Mouse (Mus musculus) heart, embryonic 15.5 days (tissue): ENCODE measurements around the gene Npas3. TPM values are rescaled to one million over a fixed set of nuclear protein-coding genes. Genes with fewer than 3 reads are reported as not detected.
A peak's percentile ranks its signal among the peaks of the same experiment; 100 is the strongest.

ENCODE experiments used
- ATAC-seq: fragments of 200-750 bp; cut with Nextera tagmentation; replicated peaks from 2 replicates; pipeline ENCODE4 v1.8.0; 2017; ENCODE audit warnings: low read depth, moderate TSS enrichment; ENCODE audit not compliant: insufficient number of reproducible peaks, insufficient read depth, low FRiP score
- H3K27ac ChIP-seq: fragments of 300-500 bp; sonication (generic); 2 replicates; pipeline ENCODE4 v1.5.1; 2015; ENCODE audit warnings: mild to moderate bottlenecking, inconsistent platforms
- H3K27me3 ChIP-seq: fragments of 300-500 bp; sonication (generic); 2 replicates; pipeline ENCODE4 v1.6.1; 2015; ENCODE audit warnings: inconsistent platforms
- H3K36me3 ChIP-seq: fragments of 300-500 bp; sonication (generic); 2 replicates; pipeline ENCODE4 v1.6.1; 2015; ENCODE audit warnings: mild to moderate bottlenecking, inconsistent platforms
- H3K4me1 ChIP-seq: fragments of 300-500 bp; sonication (generic); replicated peaks from 2 replicates; pipeline ENCODE4 v1.6.1; 2015; ENCODE audit warnings: inconsistent platforms
- H3K4me2 ChIP-seq: fragments of 300-500 bp; sonication (generic); 2 replicates; pipeline ENCODE4 v1.6.1; 2015; ENCODE audit warnings: inconsistent platforms, mild to moderate bottlenecking, moderate library complexity
- H3K4me3 ChIP-seq: fragments of 300-500 bp; sonication (generic); 2 replicates; pipeline ENCODE4 v1.5.1; 2015; ENCODE audit warnings: mild to moderate bottlenecking, inconsistent platforms
- H3K9ac ChIP-seq: fragments of 300-500 bp; sonication (generic); 2 replicates; pipeline ENCODE4 v1.6.1; 2015; ENCODE audit warnings: mild to moderate bottlenecking, inconsistent platforms
- H3K9me3 ChIP-seq: fragments of 300-500 bp; sonication (generic); replicated peaks from 2 replicates; pipeline ENCODE4 v1.6.1; 2016; ENCODE audit warnings: inconsistent platforms
- WGBS: fragments of 180-500 bp; shearing (Covaris S2); methylation state at CpG from one replicate; pipeline ENCODE4 v1.1.7; 2015; ENCODE audit warnings: mixed read lengths; 5-methylcytosine and 5-hydroxymethylcytosine counted together
- polyA plus RNA-seq: library from polyadenylated mRNA; unstranded; fragments of >200 nt; fragmentation: Nextera tagmentation; extraction: Ambion mirVana; gene quantifications from 2 replicates; pipeline ENCODE4 v1.2.1, GENCODE M21; 2015

Gene Npas3
- polyA plus RNA-seq, 1 experiment from 2014 or later = 0.82 TPM

GRCm38 (mm10) chr12:53814291-53814690 is 565.8 kb downstream of the Npas3 start:
- H3K9me3 ChIP-seq = no peaks in the 10 kb centered on the region
- no peaks in the 10 kb centered on the region for H3K36me3 ChIP-seq
- H3K4me2 ChIP-seq = no peak overlapping the region
- no peaks in the 10 kb centered on the region for H3K27me3 ChIP-seq
- no peak overlapping the region for H3K9ac ChIP-seq
- ATAC-seq = no peak
- 0 out of 2 replicates have a peak, but pooled peaks cover 2% of the 10 kb centered on the region for H3K4me1 ChIP-seq
- no peak overlapping the region for H3K27ac ChIP-seq
- H3K4me3 ChIP-seq = no peak overlapping the region
- 65% methylated on average over 7 of the region's 7 CpGs for WGBS

- Histone ChIP-seq H3K36me3 (no peaks in the 10 kb centered on the region), H3K4me3 (no peak overlapping the region), H3K27me3 (no peaks in the 10 kb centered on the region), H3K4me1 (no peaks in the 10 kb centered on the region), H3K27ac (no peak overlapping the region), H3K9me3 (no peaks in the 10 kb centered on the region), H3K4me2 (no peak overlapping the region), H3K9ac (no peak overlapping the region)
- 80% methylated on average over 4 of the region's 4 CpGs for WGBS
- no peak for ATAC-seq
Observed at GRCm38 (mm10) chr12:53819982-53820381, 571.5 kb downstream of the Npas3 start.

- 75% methylated on average over 4 of the region's 4 CpGs for WGBS
- no peak for ATAC-seq
Observed at GRCm38 (mm10) chr12:53822881-53823280, 574.4 kb downstream of the Npas3 start.

GRCm38 (mm10) chr12:53825251-53825650 is 576.8 kb downstream of the Npas3 start:
- Histone ChIP-seq H3K9me3 (no peaks in the 10 kb centered on the region), H3K9ac (no peak overlapping the region), H3K4me2 (no peak overlapping the region), H3K27me3 (no peaks in the 10 kb centered on the region), H3K4me3 (no peak overlapping the region), H3K36me3 (no peaks in the 10 kb centered on the region), H3K27ac (no peak overlapping the region), H3K4me1 (0 out of 2 replicates have a peak, but pooled peaks cover 3% of the 10 kb centered on the region)
- ATAC-seq = no peak

More at GRCm38 (mm10) chr12:53822881-53823280, 574.4 kb downstream of the Npas3 start:
- H3K9me3 ChIP-seq = no peaks in the 10 kb centered on the region
- H3K9ac ChIP-seq = no peak overlapping the region
- H3K27me3 ChIP-seq = no peaks in the 10 kb centered on the region
- H3K4me2 ChIP-seq = no peak overlapping the region
- no peak overlapping the region for H3K4me3 ChIP-seq
- 0 out of 2 replicates have a peak, but pooled peaks cover 3% of the 10 kb centered on the region for H3K4me1 ChIP-seq
- no peaks in the 10 kb centered on the region for H3K36me3 ChIP-seq
- H3K27ac ChIP-seq = no peak overlapping the region

- Histone ChIP-seq H3K36me3 (no peaks in the 10 kb centered on the region), H3K27ac (no peak overlapping the region), H3K27me3 (no peaks in the 10 kb centered on the region), H3K9ac (no peak overlapping the region), H3K4me1 (0 out of 2 replicates have a peak, but pooled peaks cover 3% of the 10 kb centered on the region), H3K4me2 (no peak overlapping the region), H3K9me3 (no peaks in the 10 kb centered on the region), H3K4me3 (no peak overlapping the region)
- 45% methylated on average over 12 of the region's 12 CpGs for WGBS
- ATAC-seq = peak; percentile 47
Observed at GRCm38 (mm10) chr12:53825898-53826605, 577.6 kb downstream of the Npas3 start.

GRCm38 (mm10) chr12:53826812-53827211 is 578.3 kb downstream of the Npas3 start:
- 70% methylated on average over 3 of the region's 3 CpGs for WGBS
- Histone ChIP-seq H3K36me3 (no peaks in the 10 kb centered on the region), H3K9ac (no peak overlapping the region), H3K4me2 (no peak overlapping the region), H3K27me3 (no peaks in the 10 kb centered on the region), H3K4me3 (no peak overlapping the region), H3K27ac (no peak overlapping the region), H3K9me3 (no peaks in the 10 kb centered on the region), H3K4me1 (0 out of 2 replicates have a peak, but pooled peaks cover 3% of the 10 kb centered on the region)
- no peak for ATAC-seq

- Histone ChIP-seq H3K9ac (no peak overlapping the region), H3K36me3 (no peaks in the 10 kb centered on the region), H3K4me1 (no peaks in the 10 kb centered on the region), H3K9me3 (no peaks in the 10 kb centered on the region), H3K4me2 (no peak overlapping the region), H3K4me3 (no peak overlapping the region), H3K27me3 (no peaks in the 10 kb centered on the region), H3K27ac (no peak overlapping the region)
- ATAC-seq = no peak
- WGBS = 42% methylated on average over 6 of the region's 6 CpGs
Observed at GRCm38 (mm10) chr12:53832590-53832989, 584.1 kb downstream of the Npas3 start.

- no peaks in the 10 kb centered on the region for H3K4me1 ChIP-seq
- H3K27ac ChIP-seq = no peak overlapping the region
- ATAC-seq = no peak
- no peak overlapping the region for H3K4me3 ChIP-seq
- H3K36me3 ChIP-seq = no peaks in the 10 kb centered on the region
- H3K27me3 ChIP-seq = no peaks in the 10 kb centered on the region
- H3K4me2 ChIP-seq = no peak overlapping the region
- 71% methylated on average over 2 of the region's 2 CpGs for WGBS
- no peak overlapping the region for H3K9ac ChIP-seq
- H3K9me3 ChIP-seq = no peaks in the 10 kb centered on the region
Observed at GRCm38 (mm10) chr12:53833348-53833747, 584.9 kb downstream of the Npas3 start.

GRCm38 (mm10) chr12:53836031-53836790 is 587.7 kb downstream of the Npas3 start:
- Histone ChIP-seq H3K9me3 (no peaks in the 10 kb centered on the region), H3K27ac (no peak overlapping the region), H3K4me1 (no peaks in the 10 kb centered on the region), H3K36me3 (no peaks in the 10 kb centered on the region), H3K9ac (no peak overlapping the region), H3K4me3 (no peak overlapping the region), H3K27me3 (no peaks in the 10 kb centered on the region), H3K4me2 (no peak overlapping the region)
- ATAC-seq = no peak
- WGBS = 76% methylated on average over 27 of the region's 27 CpGs

GRCm38 (mm10) chr12:53837408-53837807 is 588.9 kb downstream of the Npas3 start:
- H3K27ac ChIP-seq = no peak overlapping the region
- H3K4me2 ChIP-seq = no peak overlapping the region
- H3K9me3 ChIP-seq = no peaks in the 10 kb centered on the region
- no peak for ATAC-seq
- peaks cover 5% of the 10 kb centered on the region for H3K4me1 ChIP-seq
- H3K9ac ChIP-seq = no peak overlapping the region
- H3K27me3 ChIP-seq = no peaks in the 10 kb centered on the region
- no peak overlapping the region for H3K4me3 ChIP-seq
- 85% methylated on average over 15 of the region's 15 CpGs for WGBS
- no peaks in the 10 kb centered on the region for H3K36me3 ChIP-seq

GRCm38 (mm10) chr12:53838541-53838940 is 590.1 kb downstream of the Npas3 start:
- Histone ChIP-seq H3K4me2 (no peak overlapping the region), H3K27ac (no peak overlapping the region), H3K36me3 (no peaks in the 10 kb centered on the region), H3K9me3 (no peaks in the 10 kb centered on the region), H3K4me1 (peaks cover 6% of the 10 kb centered on the region), H3K9ac (no peak overlapping the region), H3K27me3 (no peaks in the 10 kb centered on the region), H3K4me3 (no peak overlapping the region)
- WGBS = 41% methylated on average over 7 of the region's 7 CpGs
- ATAC-seq = no peak
